Mouse (Mus musculus) CH12.LX (cell line): ENCODE measurements around the gene Syndig1.
A peak's percentile ranks its signal among the peaks of the same experiment; 100 is the strongest.

Experiments used
- BHLHE40 ChIP-seq: IDR thresholded peaks from 2 replicates; pipeline ENCODE4 v1.6.1; 2011; ENCODE audit warnings: mild to moderate bottlenecking, low read depth, low read length, improper control_type of control experiment
- CHD2 ChIP-seq: IDR thresholded peaks from 2 replicates; pipeline ENCODE4 v1.6.1; 2011; ENCODE audit warnings: low read length, improper control_type of control experiment
- CTCF ChIP-seq, 2 experiments: IDR thresholded peaks in 1 of 2; conservative IDR thresholded peaks in 1 of 2; 2 replicates each; pipeline ENCODE4 v1.5.1; 2011 to 2012; ENCODE audit warnings: low read depth in 2 of 2, low read length in 2 of 2, improper control_type of control experiment in 1 of 2, inconsistent platforms in 1 of 2, mild to moderate bottlenecking in 1 of 2, moderate library complexity in 1 of 2
- ELF1 ChIP-seq: IDR thresholded peaks from 2 replicates; pipeline ENCODE4 v1.6.1; 2014; ENCODE audit warnings: low read depth, mild to moderate bottlenecking, inconsistent platforms, low read length, improper control_type of control experiment
- ETS1 ChIP-seq: conservative IDR thresholded peaks from 2 replicates; pipeline ENCODE4 v1.6.1; 2012; ENCODE audit warnings: low read depth, mild to moderate bottlenecking, inconsistent platforms, low read length, improper control_type of control experiment, moderate library complexity
- KAT2A ChIP-seq: IDR thresholded peaks from 2 replicates; pipeline ENCODE4 v1.6.1; 2012; ENCODE audit warnings: low read length, improper control_type of control experiment, inconsistent platforms; ENCODE audit not compliant: insufficient replicate concordance
- MEF2A ChIP-seq: IDR thresholded peaks from 2 replicates; pipeline ENCODE4 v1.6.1; 2014; ENCODE audit warnings: low read depth, mild to moderate bottlenecking, inconsistent platforms, low read length, improper control_type of control experiment, borderline replicate concordance
- NELFE ChIP-seq: IDR thresholded peaks from 2 replicates; pipeline ENCODE4 v1.6.1; 2011; ENCODE audit warnings: low read depth, low read length, improper control_type of control experiment
- NRF1 ChIP-seq: IDR thresholded peaks from 2 replicates; pipeline ENCODE4 v1.6.1; 2014; ENCODE audit warnings: low read depth, mild to moderate bottlenecking, inconsistent platforms, low read length, improper control_type of control experiment, moderate library complexity
- PAX5 ChIP-seq: IDR thresholded peaks from 2 replicates; pipeline ENCODE4 v1.6.1; 2012; ENCODE audit warnings: low read length, inconsistent platforms, mixed read lengths
- POLR2A ChIP-seq: IDR thresholded peaks from 2 replicates; pipeline ENCODE4 v1.6.1; 2011; ENCODE audit warnings: low read depth, mild to moderate bottlenecking, improper control_type of control experiment, low read length
- POLR2AphosphoS2 ChIP-seq: IDR thresholded peaks from 2 replicates; pipeline ENCODE4 v1.6.1; 2011; ENCODE audit warnings: low read depth, low read length, improper control_type of control experiment
- UBTF ChIP-seq: IDR thresholded peaks from 2 replicates; pipeline ENCODE4 v1.6.1; 2012; ENCODE audit warnings: low read depth, mild to moderate bottlenecking, inconsistent platforms, low read length, improper control_type of control experiment, moderate library complexity
- USF1 ChIP-seq: IDR thresholded peaks from 2 replicates; pipeline ENCODE4 v1.6.1; 2014; ENCODE audit warnings: low read depth, mild to moderate bottlenecking, inconsistent platforms, low read length, improper control_type of control experiment

DNA sequence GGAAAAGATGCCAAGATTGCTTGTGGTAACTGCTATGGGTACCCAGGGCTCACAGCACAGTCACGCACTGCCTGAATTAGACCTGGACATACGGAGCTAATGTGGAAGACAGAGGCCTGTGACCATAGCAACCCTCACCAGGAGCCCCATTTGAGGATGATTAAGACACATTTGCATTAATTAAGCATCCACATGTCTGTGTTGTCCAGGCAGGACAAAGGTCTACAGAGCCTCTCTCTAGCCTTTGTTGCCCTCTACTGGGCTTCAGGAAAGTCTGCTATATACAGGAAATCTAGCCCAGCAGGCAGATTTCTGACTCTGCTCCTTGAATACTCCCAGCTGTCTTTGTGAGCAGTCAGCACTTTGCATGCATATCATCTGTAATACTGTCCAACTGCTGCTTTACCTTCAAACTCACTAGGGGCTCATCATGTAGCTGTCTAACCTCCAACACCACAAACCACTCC is 194.9 kb downstream of the Syndig1 start:
- no peak for TF ChIP-seq ETS1
- TF ChIP-seq USF1 = no peak
- TF ChIP-seq CTCF (conservative IDR thresholded peaks at IDR 0.05 in 1 of 2, IDR thresholded peaks at IDR 0.05 in 1 of 2; ENCODE audit: low read depth in 2 of 2, low read length in 2 of 2) = peak in 1 of 2 experiments; percentile 53; a peak in 2 of 4 replicates
- no peak for TF ChIP-seq MEF2A
- no peak for TF ChIP-seq POLR2A
- TF ChIP-seq KAT2A = no peak
- no peak for TF ChIP-seq PAX5
- no peak for TF ChIP-seq POLR2AphosphoS2
- TF ChIP-seq CHD2 = no peak
- no peak for TF ChIP-seq BHLHE40
- TF ChIP-seq NELFE = no peak
- no peak for TF ChIP-seq UBTF
- TF ChIP-seq ELF1 = no peak
- no peak for TF ChIP-seq NRF1
